Mouse (Mus musculus): Measurements from ENCODE around the gene Hnrnph2.

GRCm38 (mm10) chrX:134580528-134581305 is 20.3 kb upstream of the Hnrnph2 start:
- TF ChIP-seq EP300 (IDR thresholded peaks at IDR 0.05; ENCODE audit: low read depth) (no peak), CTCF (IDR thresholded peaks at IDR 0.05; ENCODE audit: low read depth) (no peak)
